Mouse (Mus musculus) thymus, postnatal 14 days (tissue): ENCODE measurements around the gene Cdk5rap2.

ENCODE experiments used
- DNase-seq: peaks from one replicate; pipeline ENCODE4 v3.0.0; 2021

Cdk5rap2 gene

DNA sequence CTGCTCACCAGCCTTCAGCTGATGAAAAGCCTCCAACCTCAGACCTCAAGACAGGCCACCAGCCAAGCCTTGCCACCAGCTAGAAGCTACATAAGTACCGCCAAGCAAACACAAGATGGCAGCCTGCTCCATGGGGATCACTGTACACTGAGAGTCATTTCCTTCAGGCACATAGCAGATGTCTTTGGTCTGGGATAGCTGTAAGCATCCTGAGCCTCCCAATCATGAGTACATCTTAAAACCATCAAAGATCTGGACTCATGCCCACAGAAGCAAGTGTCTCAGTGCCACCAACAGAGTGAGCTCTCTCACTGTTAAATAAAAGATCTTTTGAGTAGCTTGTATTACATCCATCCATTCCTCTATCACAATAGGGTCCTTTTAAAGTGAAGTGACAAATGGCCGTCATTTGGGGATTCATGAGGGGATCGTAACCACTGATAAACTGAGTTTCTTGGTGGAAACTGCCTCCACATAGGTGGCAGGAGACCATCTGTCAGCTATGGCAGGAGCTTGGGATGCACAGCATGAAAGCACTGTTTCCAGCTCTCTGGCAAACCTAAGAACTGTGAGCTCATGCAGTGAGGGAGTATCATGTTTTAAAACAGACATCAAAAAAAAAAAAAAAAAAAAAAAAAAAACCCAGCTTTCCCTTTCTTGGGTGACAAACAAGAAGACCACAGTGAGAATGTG lies 150.4 kb downstream of the Cdk5rap2 start:
- DNase-seq = no peak

DNA sequence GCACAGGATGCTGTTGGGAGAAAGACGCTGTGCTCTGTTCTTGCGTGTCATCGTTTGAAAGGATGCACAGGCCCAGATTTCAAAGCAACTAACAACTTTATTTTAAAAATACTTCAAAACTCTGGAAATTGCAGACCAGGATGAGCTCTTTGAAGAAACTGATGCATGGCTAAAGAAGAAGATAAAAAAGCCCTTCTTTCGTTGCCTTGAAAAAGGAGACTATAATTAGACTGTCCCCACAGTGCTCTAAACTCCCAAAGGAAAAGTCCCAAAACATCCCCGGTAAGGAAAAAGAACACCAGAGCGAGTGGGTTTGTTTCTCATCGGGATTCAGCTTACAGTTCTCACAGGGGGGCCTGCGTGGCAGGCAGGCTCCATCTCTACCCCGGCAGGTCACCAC lies 151.4 kb downstream of the Cdk5rap2 start:
- DNase-seq = no peak

DNA sequence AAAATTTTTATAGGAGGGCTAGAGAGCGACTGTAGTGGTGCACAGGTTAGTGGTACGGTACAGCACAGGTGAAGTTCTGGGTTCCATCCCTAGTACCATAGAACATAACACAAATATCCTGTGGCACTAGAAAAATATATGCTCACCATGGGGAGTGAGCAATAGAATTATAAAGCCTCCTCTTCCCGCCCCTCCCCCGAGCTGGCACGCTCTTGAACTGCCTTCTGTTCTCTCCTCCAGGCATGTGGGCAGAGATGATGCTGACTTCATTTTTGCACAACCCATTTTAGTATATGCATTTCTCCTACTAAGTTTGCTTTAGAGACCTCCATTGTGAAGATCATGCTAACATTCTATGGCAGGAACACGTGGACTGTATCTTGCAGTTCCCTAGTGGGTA lies 152.0 kb downstream of the Cdk5rap2 start:
- no peak for DNase-seq

DNA sequence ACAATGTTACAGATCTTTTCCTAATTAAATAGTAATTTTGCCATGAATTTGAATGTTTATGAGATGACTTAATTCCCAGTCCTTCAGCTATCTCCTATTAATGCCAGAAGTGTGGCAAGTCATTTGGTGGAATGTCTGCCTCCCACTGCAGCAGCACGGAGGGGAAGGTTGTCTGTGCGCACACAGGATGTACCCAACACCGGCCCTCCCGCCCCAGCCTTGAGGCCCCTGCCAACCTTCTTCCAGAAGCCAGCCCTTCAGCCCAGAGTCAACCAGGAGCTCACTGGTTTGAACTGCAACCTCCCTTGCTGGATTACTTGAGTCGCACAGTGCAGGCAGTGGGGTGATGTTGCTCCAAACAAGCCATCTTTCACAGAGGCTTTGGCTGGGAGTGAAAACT lies 158.5 kb downstream of the Cdk5rap2 start:
- DNase-seq = no peak

DNA sequence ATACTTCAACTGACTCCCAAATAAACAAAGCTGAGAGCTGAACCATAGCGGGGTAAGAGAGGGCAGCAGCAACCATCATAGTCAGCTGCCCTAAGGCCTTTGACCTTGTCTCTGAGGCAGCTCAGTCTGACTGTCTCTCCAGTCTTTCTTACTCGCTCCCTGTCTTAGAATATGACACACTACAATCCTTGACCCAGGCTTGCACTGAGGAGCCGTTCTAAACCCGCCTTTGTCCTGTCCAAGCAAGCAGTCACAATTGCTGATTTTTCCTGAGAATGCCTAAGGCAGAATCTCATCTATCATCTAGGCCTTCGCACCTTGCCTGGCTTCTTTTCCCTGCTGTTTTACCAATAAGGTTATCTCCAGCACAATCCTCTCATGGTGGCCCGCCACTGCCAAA lies 164.5 kb downstream of the Cdk5rap2 start:
- no peak for DNase-seq

DNA sequence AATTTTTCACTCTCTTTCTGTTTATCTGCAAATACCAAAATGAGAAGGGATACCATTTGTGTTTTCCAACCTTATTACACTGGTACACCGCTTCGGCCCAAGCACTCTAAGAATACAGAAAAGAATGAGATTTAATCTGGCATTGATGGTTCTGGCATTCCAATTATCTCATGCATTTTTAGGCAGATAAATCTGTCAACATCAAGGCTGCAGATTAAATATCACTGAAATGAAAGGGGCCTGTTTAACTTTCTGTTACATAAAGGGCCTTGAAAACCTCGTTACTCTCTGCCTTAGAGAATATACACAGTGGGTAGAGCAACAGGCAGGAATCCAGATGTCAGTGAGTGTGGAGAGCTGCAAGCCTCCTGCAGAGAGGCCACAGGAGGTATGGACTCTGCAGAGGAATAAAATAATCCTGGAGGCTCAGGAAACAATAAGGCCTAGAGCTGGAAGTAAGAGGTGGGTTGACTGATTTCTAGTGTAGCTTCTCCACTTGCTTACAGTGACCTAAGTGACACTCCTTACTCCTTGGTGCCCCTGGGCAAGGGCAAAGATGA lies 166.6 kb downstream of the Cdk5rap2 start:
- DNase-seq = no peak

DNA sequence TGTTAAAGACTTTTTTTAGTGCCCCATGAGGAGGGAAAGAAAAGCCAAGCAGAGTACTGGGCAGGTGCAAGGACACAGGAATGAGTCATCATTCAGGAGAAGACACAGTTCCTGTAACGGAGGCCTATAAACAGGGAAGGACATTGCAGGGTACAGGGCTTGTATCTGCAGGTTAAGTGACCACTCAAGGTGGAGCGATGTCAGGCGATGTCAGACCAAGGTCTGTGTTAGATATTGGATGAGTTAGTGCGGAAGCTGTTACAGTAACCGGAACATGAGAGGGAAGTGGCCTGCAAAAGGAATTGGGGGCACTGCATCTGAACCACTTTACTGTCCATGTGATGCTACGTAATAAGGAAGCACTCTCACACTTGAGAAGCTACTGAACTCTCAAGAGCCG lies 170.5 kb downstream of the Cdk5rap2 start:
- DNase-seq = no peak

DNA sequence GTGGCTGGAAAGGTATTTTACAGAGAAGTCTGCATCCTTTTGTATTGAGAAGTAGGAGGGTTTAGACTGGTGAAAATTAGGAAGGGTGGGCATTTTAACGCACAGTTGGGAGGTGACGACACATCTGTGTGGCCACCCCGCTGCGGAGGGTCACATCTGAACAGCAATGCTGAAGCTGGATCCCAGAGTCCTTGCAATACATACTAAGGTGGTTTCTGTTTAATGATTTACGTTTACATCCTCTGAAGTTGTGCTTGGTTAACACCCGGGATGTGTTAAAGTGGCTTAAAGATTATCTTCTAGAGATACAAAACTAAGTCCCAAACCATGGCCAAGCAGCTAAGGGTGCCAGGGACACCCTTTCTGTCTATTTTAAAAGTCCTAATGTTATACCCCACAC lies 171.4 kb downstream of the Cdk5rap2 start:
- no peak for DNase-seq

DNA sequence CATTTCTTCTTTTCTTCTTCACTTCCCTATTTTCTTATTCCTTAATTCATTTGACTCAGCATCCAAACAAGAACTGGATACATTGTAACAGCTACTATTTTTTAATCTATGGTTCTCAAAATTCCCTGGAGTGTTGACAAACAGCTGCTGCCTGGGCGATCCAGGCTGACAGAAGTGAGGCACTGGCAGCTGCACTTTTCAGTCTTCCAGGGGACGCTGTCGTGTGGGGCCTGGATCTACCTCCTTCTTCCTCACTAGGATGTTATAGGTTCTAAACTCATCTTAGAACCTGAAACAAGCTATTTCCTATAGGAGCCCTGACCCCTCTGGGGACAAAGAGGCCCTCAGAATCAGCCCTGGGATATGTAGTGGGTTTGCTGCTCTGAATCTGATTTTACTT lies 177.9 kb downstream of the Cdk5rap2 start:
- no peak for DNase-seq

DNA sequence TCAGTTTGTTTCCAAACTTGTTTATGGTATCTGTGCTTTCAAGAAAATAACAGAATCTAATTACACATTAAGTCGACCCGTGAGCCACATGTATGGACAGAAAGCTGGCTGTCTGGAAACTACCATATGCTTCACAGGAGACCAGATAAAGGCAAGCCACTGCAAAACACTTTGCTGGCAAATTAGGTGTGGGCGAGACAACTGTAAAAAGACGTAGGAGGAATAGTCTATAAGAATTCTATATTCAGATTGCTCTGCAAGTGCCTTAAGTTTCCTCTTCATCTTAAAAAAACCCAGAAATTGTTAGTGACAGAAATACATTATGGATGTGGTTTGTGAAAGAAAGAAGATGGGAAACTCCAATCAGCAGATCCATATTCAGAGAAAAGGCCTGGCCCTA lies 180.4 kb downstream of the Cdk5rap2 start:
- DNase-seq = no peak

DNA sequence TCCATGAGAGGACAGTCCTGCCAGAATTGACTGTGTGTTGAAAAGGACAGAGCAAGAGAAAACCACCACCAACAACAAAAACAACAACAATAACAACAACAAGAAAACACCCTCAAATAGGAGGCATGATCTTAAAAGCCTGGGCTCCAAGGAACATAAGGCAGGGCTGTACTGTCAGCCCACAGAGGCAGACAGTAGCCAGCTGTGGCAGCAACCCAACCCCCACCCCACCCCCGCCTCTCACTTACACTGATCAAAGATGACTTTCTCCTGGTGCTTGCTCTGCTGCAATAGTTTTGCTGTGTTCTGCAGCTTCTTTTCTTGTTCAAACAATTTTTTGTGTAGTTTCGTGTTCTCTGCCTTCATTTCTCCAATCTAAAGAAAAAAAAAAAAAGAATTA lies 181.9 kb downstream of the Cdk5rap2 start:
- DNase-seq = no peak

DNA sequence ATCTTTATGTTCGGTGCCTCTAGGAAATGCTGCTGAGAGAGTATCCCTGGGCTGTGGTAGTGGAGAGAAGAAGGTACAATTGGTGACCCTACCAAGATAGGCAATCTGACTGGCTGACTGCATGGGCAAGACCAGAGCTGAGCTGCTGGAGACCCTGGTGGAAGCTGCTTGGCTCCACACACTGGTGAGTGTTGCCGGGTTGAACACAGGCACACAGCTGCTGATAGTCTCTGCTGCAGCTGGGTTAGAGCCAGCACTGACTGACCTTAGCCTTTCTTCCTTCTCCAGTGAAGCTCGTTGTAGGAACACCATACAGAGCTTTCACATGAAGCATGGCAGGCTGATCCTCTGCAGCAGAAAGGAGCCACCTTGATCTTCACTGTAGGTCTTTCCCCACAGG lies 182.6 kb downstream of the Cdk5rap2 start:
- no peak for DNase-seq

DNA sequence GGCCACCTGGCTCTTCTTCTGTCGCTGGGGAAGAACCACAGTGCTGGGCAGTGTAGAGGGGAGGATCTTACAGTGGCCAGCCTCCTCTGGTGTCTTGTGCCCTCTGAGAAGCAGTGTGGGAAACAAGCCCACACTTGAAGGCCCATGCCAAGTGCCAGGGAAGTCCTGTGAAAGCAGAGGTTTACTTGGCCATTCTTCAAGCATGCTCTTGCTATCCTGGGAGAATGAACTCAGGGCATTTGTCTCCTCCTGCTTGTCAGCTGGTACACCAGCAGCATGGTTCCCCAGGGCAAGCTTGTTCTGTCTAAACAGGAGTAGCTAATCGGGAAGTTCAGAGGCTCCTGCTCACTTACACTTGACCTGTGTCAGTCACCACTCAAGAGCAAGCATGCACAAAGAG lies 185.7 kb downstream of the Cdk5rap2 start:
- no peak for DNase-seq

DNA sequence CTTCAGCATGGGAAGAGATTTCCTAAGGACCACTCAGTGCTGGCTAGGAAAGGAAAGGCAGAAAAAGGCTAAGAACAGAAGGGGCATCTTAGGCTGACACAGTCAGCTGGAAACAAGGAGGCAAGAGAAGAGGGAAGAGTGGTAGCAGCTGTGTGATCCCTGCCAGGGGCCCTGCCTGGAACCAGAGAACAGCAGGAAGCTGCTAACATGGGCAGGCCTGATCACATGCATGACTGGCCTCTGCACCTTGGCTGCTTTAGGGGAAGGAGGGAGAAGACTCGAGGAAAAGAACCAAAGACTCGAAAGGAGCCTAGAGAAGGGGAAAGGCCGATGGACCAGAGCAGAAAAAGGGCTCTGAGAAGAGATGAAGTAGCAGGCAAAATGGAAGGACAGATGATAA lies 188.4 kb downstream of the Cdk5rap2 start:
- no peak for DNase-seq

DNA sequence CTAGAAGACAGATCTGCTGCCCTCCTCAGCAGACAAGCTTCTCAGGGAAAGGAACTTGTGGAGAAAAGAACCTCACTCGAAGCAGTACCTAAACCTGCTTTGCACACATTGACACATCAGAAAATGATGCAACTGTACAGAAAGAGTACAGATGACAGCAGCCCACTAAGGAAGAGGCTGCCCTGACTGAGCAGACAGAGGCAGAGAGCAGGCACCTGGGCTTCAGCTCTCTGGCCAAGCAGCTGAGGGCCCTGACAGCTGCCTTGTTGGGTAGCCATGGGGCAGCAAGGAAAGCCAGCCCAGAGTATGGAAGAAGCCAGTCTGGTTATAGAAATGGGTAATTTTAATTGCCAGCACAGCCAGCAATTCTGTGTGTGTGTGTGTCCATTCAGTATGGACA lies 188.9 kb downstream of the Cdk5rap2 start:
- no peak for DNase-seq

DNA sequence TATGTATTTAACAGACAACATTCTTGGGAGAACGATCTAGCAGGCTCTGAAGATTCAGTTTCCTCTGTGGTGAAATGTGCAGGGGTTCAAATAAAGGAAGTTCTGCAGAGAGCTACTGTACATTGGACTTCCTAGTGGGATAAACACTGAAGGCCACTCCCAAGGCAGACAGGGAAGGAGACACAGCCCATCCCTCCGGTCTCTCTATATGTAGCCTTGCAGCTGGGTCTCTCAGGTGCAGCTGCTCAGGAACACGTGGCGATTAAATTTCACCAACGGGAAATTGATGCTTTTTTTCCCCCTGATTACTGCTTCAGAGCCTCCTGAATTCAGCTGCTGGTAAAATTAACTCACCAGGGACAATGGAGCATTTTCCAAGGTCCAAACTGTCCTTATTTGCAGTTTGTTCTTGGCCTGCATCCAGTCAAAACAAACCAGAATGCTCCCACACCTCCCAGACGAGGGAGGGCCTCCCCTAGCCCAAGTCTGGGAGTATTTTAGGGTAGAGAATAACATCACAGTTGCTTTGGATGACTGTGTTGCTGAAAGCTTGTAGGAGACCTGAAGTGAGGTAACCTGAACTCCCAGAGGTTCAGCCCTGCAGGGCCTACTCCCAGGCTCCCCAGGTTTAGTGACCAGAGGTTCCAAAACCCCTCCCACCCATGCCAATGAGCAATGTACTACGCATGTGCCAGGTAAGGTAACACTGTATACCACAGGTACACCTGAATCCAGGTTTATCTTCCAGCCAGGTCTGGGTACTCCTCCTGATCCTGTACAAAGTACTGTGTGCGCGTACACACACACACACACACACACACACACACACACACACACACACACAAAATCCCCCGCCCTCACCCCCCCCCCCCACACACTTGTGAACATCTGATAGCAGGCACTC lies 189.7 kb downstream of the Cdk5rap2 start:
- no peak for DNase-seq

DNA sequence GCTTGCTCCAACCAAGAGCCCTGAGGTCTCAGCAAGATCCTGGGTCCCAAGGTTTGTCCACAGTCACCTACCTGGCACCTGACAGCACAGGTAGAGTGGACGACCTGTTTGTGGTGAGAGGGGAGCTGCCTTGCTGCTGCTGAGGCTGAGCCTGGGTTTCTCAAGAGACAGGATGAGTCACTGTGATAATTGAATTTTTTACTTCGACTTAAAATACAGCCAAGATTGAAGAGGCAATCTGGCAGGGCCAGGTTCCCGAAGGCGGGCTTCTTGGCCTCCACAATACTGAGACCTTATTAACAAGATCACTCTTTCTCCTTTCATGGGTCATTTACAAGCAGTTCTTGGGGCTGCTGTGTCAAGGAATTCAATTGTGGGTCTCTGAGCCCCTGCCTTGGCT lies 190.5 kb downstream of the Cdk5rap2 start:
- no peak for DNase-seq

DNA sequence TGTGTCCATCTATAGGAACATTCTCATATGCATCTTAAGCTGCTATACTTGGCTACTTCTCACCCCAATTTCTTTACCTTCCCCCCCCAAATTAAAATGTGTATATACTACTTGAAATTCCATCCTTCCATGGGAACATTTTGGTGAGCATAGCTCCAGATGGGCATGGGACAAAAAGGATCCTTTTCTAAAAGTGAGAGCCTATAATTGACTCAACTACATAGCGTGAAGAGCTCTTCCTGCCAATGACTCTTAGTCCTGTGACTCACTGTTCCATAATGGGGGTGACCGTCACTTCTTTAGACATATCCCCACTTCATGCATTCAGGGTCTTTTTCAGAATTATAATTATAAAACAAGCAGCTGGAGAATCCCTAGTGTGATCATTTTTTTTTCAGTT lies 224.3 kb downstream of the Cdk5rap2 start:
- no peak for DNase-seq
